Mouse (Mus musculus): ENCODE measurements around the gene Armc2.

- TF ChIP-seq CTCF (IDR thresholded peaks at IDR 0.05; ENCODE audit: control insufficient read depth, insufficient read depth, insufficient replicate concordance, low read depth, low read length): no peak
- TF ChIP-seq POLR2A (IDR thresholded peaks at IDR 0.05; ENCODE audit: control insufficient read depth, low read depth, low read length): no peak
Measured at GRCm38 (mm10) chr10:42038571-42038970, 20.3 kb upstream of the Armc2 start.
